Mouse (Mus musculus) heart, embryonic 12.5 days (tissue): ENCODE data around the gene Mvd. TPM values are rescaled to one million over a fixed set of nuclear protein-coding genes. Genes with fewer than 3 reads are reported as not detected.

Source experiments
- ATAC-seq: fragments of 200-750 bp; cut with Nextera tagmentation; 2 replicates; pipeline ENCODE4 v1.8.0; 2017; ENCODE audit warnings: moderate TSS enrichment, moderate library complexity; ENCODE audit not compliant: insufficient number of reproducible peaks, low FRiP score
- H3K27ac ChIP-seq: fragments of 300-500 bp; sonication (generic); 2 replicates; pipeline ENCODE4 v1.5.1; 2016; ENCODE audit warnings: mild to moderate bottlenecking, moderate library complexity; ENCODE audit not compliant: poor library complexity, severe bottlenecking
- H3K27me3 ChIP-seq: fragments of 300-500 bp; sonication (generic); replicated peaks from 2 replicates; pipeline ENCODE4 v1.6.1; 2016; ENCODE audit warnings: mild to moderate bottlenecking, moderate library complexity
- H3K36me3 ChIP-seq: fragments of 300-500 bp; sonication (generic); 2 replicates; pipeline ENCODE4 v1.6.1; 2016; ENCODE audit warnings: mild to moderate bottlenecking, moderate library complexity
- H3K4me1 ChIP-seq: fragments of 300-500 bp; sonication (generic); replicated peaks from 2 replicates; pipeline ENCODE4 v1.6.1; 2016; ENCODE audit warnings: mild to moderate bottlenecking
- H3K4me2 ChIP-seq: fragments of 300-500 bp; sonication (generic); 2 replicates; pipeline ENCODE4 v1.6.1; 2016; ENCODE audit warnings: mild to moderate bottlenecking, moderate library complexity
- H3K4me3 ChIP-seq: fragments of 300-500 bp; sonication (generic); 2 replicates; pipeline ENCODE4 v1.5.1; 2016; ENCODE audit warnings: mild to moderate bottlenecking
- H3K9ac ChIP-seq: fragments of 300-500 bp; sonication (generic); 2 replicates; pipeline ENCODE4 v1.6.1; 2016; ENCODE audit warnings: mild to moderate bottlenecking, moderate library complexity
- H3K9me3 ChIP-seq: fragments of 300-500 bp; sonication (generic); replicated peaks from 2 replicates; pipeline ENCODE4 v1.6.1; 2016; ENCODE audit warnings: mild to moderate bottlenecking, moderate library complexity
- WGBS: fragments of 180-500 bp; shearing (Covaris S2); methylation state at CpG from one replicate; pipeline ENCODE4 v1.1.7; 2016; 5-methylcytosine and 5-hydroxymethylcytosine counted together
- polyA plus RNA-seq: library from polyadenylated mRNA; unstranded; fragments of >200 nt; fragmentation: Nextera tagmentation; extraction: Ambion mirVana; gene quantifications from 2 replicates; pipeline ENCODE4 v1.2.1, GENCODE M21; 2016

Gene Mvd
- polyA plus RNA-seq = 22.8 and 24.1 TPM in 2 replicates

GRCm38 (mm10) chr8:122443262-122444006 lies at the start of gene Mvd:
Mvd (minus strand) TSS chr8:122443422.
- ATAC-seq = peak; percentile 97

GRCm38 (mm10) chr8:122488387-122488786 lies 45.2 kb upstream of the Mvd start:
- no peak for ATAC-seq
- no peak overlapping the region for H3K4me2 ChIP-seq
- WGBS = 94% methylated on average over 9 of the region's 9 CpGs
- no peaks in the 10 kb centered on the region for H3K4me1 ChIP-seq
- peaks cover 97% of the 10 kb centered on the region for H3K36me3 ChIP-seq
- H3K9ac ChIP-seq = no peak overlapping the region
- H3K27me3 ChIP-seq = no peaks in the 10 kb centered on the region
- H3K27ac ChIP-seq = no peak overlapping the region
- H3K9me3 ChIP-seq = 0 out of 2 replicates have a peak, but pooled peaks cover 4% of the 10 kb centered on the region
- no peak overlapping the region for H3K4me3 ChIP-seq

More at GRCm38 (mm10) chr8:122443262-122444006, at the start of gene Mvd:
- H3K4me3 ChIP-seq = peak within 1 kb of the TSS; percentile 72
- H3K9ac ChIP-seq = peak within 1 kb of the TSS; percentile 88
- H3K36me3 ChIP-seq = peaks cover 16% of the 10 kb centered on the region
- under 1% methylated on average over 47 of the region's 47 CpGs for WGBS
- peak within 1 kb of the TSS; percentile 96 for H3K4me2 ChIP-seq
- H3K9me3 ChIP-seq = no peaks in the 10 kb centered on the region
- peak within 1 kb of the TSS; percentile 93 for H3K27ac ChIP-seq
- H3K4me1 ChIP-seq = peaks cover 29% of the 10 kb centered on the region
- no peaks in the 10 kb centered on the region for H3K27me3 ChIP-seq

GRCm38 (mm10) chr8:122484831-122485230 lies 41.6 kb upstream of the Mvd start:
- Histone ChIP-seq H3K4me1 (no peaks in the 10 kb centered on the region), H3K27ac (no peak overlapping the region), H3K27me3 (no peaks in the 10 kb centered on the region), H3K9me3 (0 out of 2 replicates have a peak, but pooled peaks cover 4% of the 10 kb centered on the region), H3K4me2 (no peak overlapping the region), H3K9ac (no peak overlapping the region), H3K36me3 (peaks cover 100% of the 10 kb centered on the region), H3K4me3 (no peak overlapping the region)
- ATAC-seq = no peak
- WGBS = 92% methylated on average over 12 of the region's 12 CpGs

GRCm38 (mm10) chr8:122483877-122484276 lies 40.7 kb upstream of the Mvd start:
- ATAC-seq = no peak
- Histone ChIP-seq H3K36me3 (peaks cover 100% of the 10 kb centered on the region), H3K4me2 (no peak overlapping the region), H3K27me3 (no peaks in the 10 kb centered on the region), H3K9me3 (0 out of 2 replicates have a peak, but pooled peaks cover 4% of the 10 kb centered on the region), H3K4me1 (no peaks in the 10 kb centered on the region), H3K9ac (no peak overlapping the region), H3K4me3 (no peak overlapping the region), H3K27ac (no peak overlapping the region)
- WGBS = 92% methylated on average over 7 of the region's 7 CpGs

GRCm38 (mm10) chr8:122482448-122482847 lies 39.2 kb upstream of the Mvd start:
- no peak; the same call in 1 of the 2 replicates for ATAC-seq
- Histone ChIP-seq H3K27ac (no peak overlapping the region), H3K4me3 (no peak overlapping the region), H3K9ac (no peak overlapping the region), H3K4me2 (no peak overlapping the region), H3K36me3 (peaks cover 100% of the 10 kb centered on the region), H3K27me3 (no peaks in the 10 kb centered on the region), H3K4me1 (no peaks in the 10 kb centered on the region), H3K9me3 (0 out of 2 replicates have a peak, but pooled peaks cover 4% of the 10 kb centered on the region)
- WGBS = 92% methylated on average over 8 of the region's 8 CpGs

GRCm38 (mm10) chr8:122475580-122476320 lies 32.5 kb upstream of the Mvd start, which contains the start of the genes Rnf166 and Ctu2:
Rnf166 (minus strand) TSS chr8:122476064.
Ctu2 (plus strand) TSS chr8:122476143.
- H3K36me3 ChIP-seq = peaks cover 52% of the 10 kb centered on the region
- H3K4me2 ChIP-seq = peak within 1 kb of the TSS; percentile 90
- no peaks in the 10 kb centered on the region for H3K9me3 ChIP-seq
- H3K4me3 ChIP-seq = peak within 1 kb of the TSS; percentile 94
- H3K9ac ChIP-seq = peak within 1 kb of the TSS; percentile 96
- ATAC-seq = peak; percentile 93
- H3K27me3 ChIP-seq = no peaks in the 10 kb centered on the region
- H3K4me1 ChIP-seq = peaks cover 24% of the 10 kb centered on the region
- WGBS = under 1% methylated on average over 101 of the region's 103 CpGs
- peak within 1 kb of the TSS; percentile 84 for H3K27ac ChIP-seq

GRCm38 (mm10) chr8:122474951-122475560 lies 31.8 kb upstream of the Mvd start:
- Histone ChIP-seq H3K9me3 (no peaks in the 10 kb centered on the region), H3K27me3 (no peaks in the 10 kb centered on the region), H3K4me1 (peaks cover 24% of the 10 kb centered on the region), H3K4me2 (peak overlapping the region; percentile 90), H3K4me3 (peak overlapping the region; percentile 94), H3K9ac (peak overlapping the region; percentile 96), H3K36me3 (peaks cover 51% of the 10 kb centered on the region), H3K27ac (peak overlapping the region; percentile 84)
- ATAC-seq = peak; percentile 27; the same call in 1 of the 2 replicates
- WGBS = 6% methylated on average over 16 of the region's 16 CpGs

GRCm38 (mm10) chr8:122473911-122474421 lies 30.7 kb upstream of the Mvd start:
- H3K4me3 ChIP-seq = no peak overlapping the region
- no peaks in the 10 kb centered on the region for H3K9me3 ChIP-seq
- H3K9ac ChIP-seq = no peak overlapping the region
- no peak for ATAC-seq
- 0 out of 2 replicates have a peak overlapping the region, but pooled peaks have one; percentile 90 for H3K4me2 ChIP-seq
- H3K27me3 ChIP-seq = no peaks in the 10 kb centered on the region
- H3K27ac ChIP-seq = no peak overlapping the region
- peaks cover 49% of the 10 kb centered on the region for H3K36me3 ChIP-seq
- WGBS = 84% methylated on average over 8 of the region's 8 CpGs
- peaks cover 24% of the 10 kb centered on the region for H3K4me1 ChIP-seq

- Histone ChIP-seq H3K4me1 (peaks cover 15% of the 10 kb centered on the region), H3K27me3 (no peaks in the 10 kb centered on the region), H3K4me2 (no peak overlapping the region), H3K36me3 (peaks cover 66% of the 10 kb centered on the region), H3K9me3 (no peaks in the 10 kb centered on the region), H3K27ac (no peak overlapping the region), H3K4me3 (no peak overlapping the region), H3K9ac (no peak overlapping the region)
- ATAC-seq = no peak
- 80% methylated on average over 5 of the region's 5 CpGs for WGBS
Observed at GRCm38 (mm10) chr8:122470691-122471090, 27.5 kb upstream of the Mvd start.

- no peak for ATAC-seq
- Histone ChIP-seq H3K27me3 (no peaks in the 10 kb centered on the region), H3K9me3 (no peaks in the 10 kb centered on the region), H3K27ac (no peak overlapping the region), H3K4me1 (peaks cover 15% of the 10 kb centered on the region), H3K36me3 (peaks cover 70% of the 10 kb centered on the region), H3K4me2 (no peak overlapping the region), H3K9ac (no peak overlapping the region), H3K4me3 (no peak overlapping the region)
- WGBS = 85% methylated on average over 10 of the region's 10 CpGs
Observed at GRCm38 (mm10) chr8:122469965-122470364, 26.7 kb upstream of the Mvd start.
